Mouse (Mus musculus) midbrain, embryonic 15.5 days (tissue): Measurements from ENCODE around the gene Lpar1. TPM values are rescaled to one million over a fixed set of nuclear protein-coding genes. Genes with fewer than 3 reads are reported as not detected.
"Not testable (repeated sequence)": the region's sequence is repeated elsewhere in the genome, so short reads cannot be mapped to it uniquely, and the experiment has no call there.

ENCODE experiments used
- ATAC-seq: fragments of 200-750 bp; cut with Nextera tagmentation; replicated peaks from 2 replicates; pipeline ENCODE4 v1.8.0; 2017; ENCODE audit warnings: moderate TSS enrichment
- H3K27ac ChIP-seq: fragments of 300-500 bp; sonication (generic); 2 replicates; pipeline ENCODE4 v1.5.1; 2015; ENCODE audit warnings: mild to moderate bottlenecking, inconsistent platforms
- H3K27me3 ChIP-seq: fragments of 300-500 bp; sonication (generic); replicated peaks from 2 replicates; pipeline ENCODE4 v1.6.1; 2015; ENCODE audit warnings: inconsistent platforms
- H3K36me3 ChIP-seq: fragments of 300-500 bp; sonication (generic); replicated peaks from 2 replicates; pipeline ENCODE4 v1.6.1; 2015; ENCODE audit warnings: inconsistent platforms
- H3K4me1 ChIP-seq: fragments of 300-500 bp; sonication (generic); 2 replicates; pipeline ENCODE4 v1.6.1; 2015; ENCODE audit warnings: inconsistent platforms
- H3K4me2 ChIP-seq: fragments of 300-500 bp; sonication (generic); 2 replicates; pipeline ENCODE4 v1.6.1; 2015; ENCODE audit warnings: inconsistent platforms, mild to moderate bottlenecking, moderate library complexity
- H3K4me3 ChIP-seq: fragments of 300-500 bp; sonication (generic); 2 replicates; pipeline ENCODE4 v1.5.1; 2015; ENCODE audit warnings: mild to moderate bottlenecking, inconsistent platforms
- H3K9ac ChIP-seq: fragments of 300-500 bp; sonication (generic); 2 replicates; pipeline ENCODE4 v1.6.1; 2015; ENCODE audit warnings: mild to moderate bottlenecking, inconsistent platforms
- H3K9me3 ChIP-seq: fragments of 300-500 bp; sonication (generic); 2 replicates; pipeline ENCODE4 v1.6.1; 2016; ENCODE audit warnings: inconsistent platforms
- WGBS: fragments of 180-500 bp; shearing (Covaris S2); methylation state at CpG from one replicate; pipeline ENCODE4 v1.1.7; 2015; ENCODE audit warnings: mixed read lengths; 5-methylcytosine and 5-hydroxymethylcytosine counted together
- polyA plus RNA-seq: library from polyadenylated mRNA; unstranded; fragments of >200 nt; fragmentation: Nextera tagmentation; extraction: Ambion mirVana; gene quantifications from 2 replicates; pipeline ENCODE4 v1.2.1, GENCODE M21; 2015

The Lpar1 gene
- polyA plus RNA-seq, 1 experiment from 2014 or later, result 27.6 TPM

- Histone ChIP-seq H3K4me3 (no peak overlapping the region), H3K9me3 (no peaks in the 10 kb centered on the region), H3K27ac (no peak overlapping the region), H3K36me3 (no peaks in the 10 kb centered on the region), H3K27me3 (no peaks in the 10 kb centered on the region), H3K4me2 (no peak overlapping the region), H3K4me1 (no peaks in the 10 kb centered on the region), H3K9ac (no peak overlapping the region)
- 91% methylated on average over 1 of the region's 1 CpGs for WGBS
- no peak for ATAC-seq
Measured at GRCm38 (mm10) chr4:58562776-58563175, 9.1 kb upstream of the Lpar1 start.

GRCm38 (mm10) chr4:58557001-58557400 is 3.3 kb upstream of the Lpar1 start:
- H3K27me3 ChIP-seq, result no peaks in the 10 kb centered on the region

GRCm38 (mm10) chr4:58554359-58554838 is 701 bp upstream of the Lpar1 start:
- no peak overlapping the region for H3K27ac ChIP-seq
- H3K27me3 ChIP-seq, result no peaks in the 10 kb centered on the region
- H3K4me3 ChIP-seq, result no peak overlapping the region
- no peak for ATAC-seq
- WGBS, result 37% methylated on average over 10 of the region's 10 CpGs
- no peak overlapping the region for H3K9ac ChIP-seq
- H3K9me3 ChIP-seq, result no peaks in the 10 kb centered on the region
- peak overlapping the region; percentile 81 for H3K4me2 ChIP-seq
- H3K36me3 ChIP-seq, result no peaks in the 10 kb centered on the region
- peaks cover 5% of the 10 kb centered on the region for H3K4me1 ChIP-seq

More at GRCm38 (mm10) chr4:58557001-58557400, 3.3 kb upstream of the Lpar1 start:
- H3K4me1 ChIP-seq, result peaks cover 5% of the 10 kb centered on the region
- H3K4me2 ChIP-seq, result no peak overlapping the region
- ATAC-seq, result no peak
- H3K27ac ChIP-seq, result no peak overlapping the region
- WGBS, result 85% methylated on average over 3 of the region's 3 CpGs
- no peak overlapping the region for H3K4me3 ChIP-seq
- no peaks in the 10 kb centered on the region for H3K9me3 ChIP-seq
- H3K9ac ChIP-seq, result no peak overlapping the region
- H3K36me3 ChIP-seq, result no peaks in the 10 kb centered on the region

GRCm38 (mm10) chr4:58552731-58553630 is 717 bp downstream of the Lpar1 start:
- H3K36me3 ChIP-seq, result no peaks in the 10 kb centered on the region
- no peaks in the 10 kb centered on the region for H3K27me3 ChIP-seq
- H3K4me1 ChIP-seq, result peaks cover 5% of the 10 kb centered on the region
- H3K4me2 ChIP-seq, result peak overlapping the region; percentile 81
- peak overlapping the region; percentile 68 for H3K4me3 ChIP-seq
- H3K9ac ChIP-seq, result peak overlapping the region; percentile 58
- H3K9me3 ChIP-seq, result no peaks in the 10 kb centered on the region
- peak; percentile 93 for ATAC-seq
- no peak overlapping the region for H3K27ac ChIP-seq
- under 1% methylated on average over 69 of the region's 71 CpGs for WGBS

- 7% methylated on average over 10 of the region's 10 CpGs for WGBS
- Histone ChIP-seq H3K36me3 (no peaks in the 10 kb centered on the region), H3K9ac (no peak overlapping the region), H3K9me3 (no peaks in the 10 kb centered on the region), H3K4me3 (peak overlapping the region; percentile 68), H3K4me2 (peak overlapping the region; percentile 81), H3K4me1 (peaks cover 5% of the 10 kb centered on the region), H3K27ac (no peak overlapping the region), H3K27me3 (no peaks in the 10 kb centered on the region)
- ATAC-seq, result no peak
Measured at GRCm38 (mm10) chr4:58552229-58552628, 1.5 kb downstream of the Lpar1 start.

- Histone ChIP-seq H3K36me3 (no peaks in the 10 kb centered on the region), H3K4me2 (peak overlapping the region; percentile 81), H3K4me1 (peaks cover 5% of the 10 kb centered on the region), H3K27ac (no peak overlapping the region), H3K9ac (no peak overlapping the region), H3K9me3 (no peaks in the 10 kb centered on the region), H3K27me3 (no peaks in the 10 kb centered on the region), H3K4me3 (peak overlapping the region; percentile 68; the same call in 1 of the 2 replicates)
- no peak for ATAC-seq
- 2% methylated on average over 4 of the region's 4 CpGs for WGBS
Measured at GRCm38 (mm10) chr4:58551820-58552219, 1.9 kb downstream of the Lpar1 start.

GRCm38 (mm10) chr4:58547725-58548124 is 6.0 kb downstream of the Lpar1 start:
- no peaks in the 10 kb centered on the region for H3K9me3 ChIP-seq
- ATAC-seq, result no peak
- no peaks in the 10 kb centered on the region for H3K27me3 ChIP-seq
- H3K36me3 ChIP-seq, result no peaks in the 10 kb centered on the region
- H3K9ac ChIP-seq, result no peak overlapping the region
- H3K4me3 ChIP-seq, result no peak overlapping the region
- 66% methylated on average over 9 of the region's 9 CpGs for WGBS
- H3K4me1 ChIP-seq, result no peaks in the 10 kb centered on the region; the same call in 1 of the 2 replicates
- H3K4me2 ChIP-seq, result no peak overlapping the region
- no peak overlapping the region for H3K27ac ChIP-seq

- WGBS, result 86% methylated on average over 4 of the region's 4 CpGs
- Histone ChIP-seq H3K9ac (no peak overlapping the region), H3K27me3 (no peaks in the 10 kb centered on the region), H3K4me3 (no peak overlapping the region), H3K36me3 (no peaks in the 10 kb centered on the region), H3K9me3 (no peaks in the 10 kb centered on the region), H3K4me2 (no peak overlapping the region), H3K27ac (no peak overlapping the region), H3K4me1 (no peaks in the 10 kb centered on the region)
- no peak for ATAC-seq
Measured at GRCm38 (mm10) chr4:58547273-58547565, 6.5 kb downstream of the Lpar1 start.

- ATAC-seq, result no peak
- no peak overlapping the region for H3K4me2 ChIP-seq
- 55% methylated on average over 11 of the region's 11 CpGs for WGBS
- no peaks in the 10 kb centered on the region for H3K9me3 ChIP-seq
- H3K4me1 ChIP-seq, result no peaks in the 10 kb centered on the region
- no peak overlapping the region for H3K27ac ChIP-seq
- H3K27me3 ChIP-seq, result no peaks in the 10 kb centered on the region
- no peak overlapping the region for H3K9ac ChIP-seq
- no peak overlapping the region for H3K4me3 ChIP-seq
- H3K36me3 ChIP-seq, result no peaks in the 10 kb centered on the region
Measured at GRCm38 (mm10) chr4:58546441-58547272, 7.0 kb downstream of the Lpar1 start.

- no peaks in the 10 kb centered on the region for H3K9me3 ChIP-seq
- no peaks in the 10 kb centered on the region for H3K4me1 ChIP-seq
- no peak overlapping the region for H3K27ac ChIP-seq
- H3K4me3 ChIP-seq, result no peak overlapping the region
- H3K27me3 ChIP-seq, result no peaks in the 10 kb centered on the region
- no peak overlapping the region for H3K9ac ChIP-seq
- no peaks in the 10 kb centered on the region for H3K36me3 ChIP-seq
- H3K4me2 ChIP-seq, result no peak overlapping the region
- no peak for ATAC-seq
- 54% methylated on average over 9 of the region's 9 CpGs for WGBS
Measured at GRCm38 (mm10) chr4:58545888-58546432, 7.7 kb downstream of the Lpar1 start.

GRCm38 (mm10) chr4:58543171-58543570 is 10.5 kb downstream of the Lpar1 start:
- Histone ChIP-seq H3K4me2 (no peak overlapping the region), H3K9me3 (no peaks in the 10 kb centered on the region), H3K9ac (no peak overlapping the region), H3K4me3 (no peak overlapping the region), H3K36me3 (no peaks in the 10 kb centered on the region), H3K27me3 (no peaks in the 10 kb centered on the region), H3K27ac (no peak overlapping the region), H3K4me1 (no peaks in the 10 kb centered on the region)
- no peak for ATAC-seq
- WGBS, result 94% methylated on average over 3 of the region's 3 CpGs

- H3K36me3 ChIP-seq, ATAC-seq, H3K9ac ChIP-seq, H3K27ac ChIP-seq, H3K9me3 ChIP-seq, H3K4me1 ChIP-seq, H3K4me2 ChIP-seq, H3K4me3 ChIP-seq, H3K27me3 ChIP-seq: not testable (repeated sequence)
- WGBS, result 88% methylated on average over 7 of the region's 7 CpGs
Measured at GRCm38 (mm10) chr4:58542656-58543055, 11.0 kb downstream of the Lpar1 start.
